Mouse (Mus musculus) liver, adult (tissue): Measurements from ENCODE around the gene Syce2.

Source experiments
- GATA4 ChIP-seq: IDR thresholded peaks from 2 replicates; pipeline ENCODE4 v1.6.1; 2014; ENCODE audit warnings: mild to moderate bottlenecking, low read length; ENCODE audit not compliant: insufficient replicate concordance

Syce2 gene

GRCm38 (mm10) chr8:84907493-84907892, 35.6 kb downstream of the Syce2 start:
- TF ChIP-seq GATA4 = no peak

- TF ChIP-seq GATA4 = no peak
Observed at GRCm38 (mm10) chr8:84908421-84909161, 36.7 kb downstream of the Syce2 start, which contains the start of gene Dnase2a. Gene Dnase2a, plus strand, starts transcription at chr8:84908560.

GRCm38 (mm10) chr8:84909162-84909767, 37.4 kb downstream of the Syce2 start:
- no peak for TF ChIP-seq GATA4

- TF ChIP-seq GATA4 = no peak
Observed at GRCm38 (mm10) chr8:84909949-84910348, 38.0 kb downstream of the Syce2 start.

- TF ChIP-seq GATA4 = no peak
Observed at GRCm38 (mm10) chr8:84910551-84910950, 38.6 kb downstream of the Syce2 start.

GRCm38 (mm10) chr8:84911854-84912253, 39.9 kb downstream of the Syce2 start:
- TF ChIP-seq GATA4 = no peak

GRCm38 (mm10) chr8:84912391-84912790, 40.5 kb downstream of the Syce2 start:
- no peak for TF ChIP-seq GATA4

- TF ChIP-seq GATA4 = no peak
Observed at GRCm38 (mm10) chr8:84912895-84913501, 41.1 kb downstream of the Syce2 start.

- TF ChIP-seq GATA4 = no peak
Observed at GRCm38 (mm10) chr8:84913502-84913900, 41.6 kb downstream of the Syce2 start.

GRCm38 (mm10) chr8:84913960-84914359, 42.0 kb downstream of the Syce2 start:
- no peak for TF ChIP-seq GATA4

GRCm38 (mm10) chr8:84915269-84915668, 43.4 kb downstream of the Syce2 start:
- no peak for TF ChIP-seq GATA4

GRCm38 (mm10) chr8:84917781-84918180, 45.9 kb downstream of the Syce2 start:
- TF ChIP-seq GATA4 = no peak

GRCm38 (mm10) chr8:84918646-84919045, 46.7 kb downstream of the Syce2 start:
- no peak for TF ChIP-seq GATA4

GRCm38 (mm10) chr8:84921596-84921995, 49.7 kb downstream of the Syce2 start:
- TF ChIP-seq GATA4 = no peak

GRCm38 (mm10) chr8:84925557-84925956, 53.6 kb downstream of the Syce2 start:
- TF ChIP-seq GATA4 = no peak

GRCm38 (mm10) chr8:84927513-84927912, 55.6 kb downstream of the Syce2 start:
- no peak for TF ChIP-seq GATA4

- no peak for TF ChIP-seq GATA4
Observed at GRCm38 (mm10) chr8:84928456-84929306, 56.8 kb downstream of the Syce2 start.
